Mouse (Mus musculus) heart, adult 2 months (tissue): ENCODE measurements around the gene Arhgap30.

Experiments used
- CTCF ChIP-seq: fragments of 200-600 bp; IDR thresholded peaks from 2 replicates; pipeline ENCODE4 v1.8.1; 2022; ENCODE audit warnings: antibody characterized with exemption, mild to moderate bottlenecking, moderate library complexity
- EP300 ChIP-seq: fragments of 200-500 bp; IDR thresholded peaks from 2 replicates; pipeline ENCODE4 v1.6.1; 2011; ENCODE audit warnings: low read depth, low read length, control low read depth; ENCODE audit not compliant: insufficient read depth
- POLR2A ChIP-seq: fragments of 200-500 bp; IDR thresholded peaks from 2 replicates; pipeline ENCODE4 v1.6.1; 2011; ENCODE audit warnings: mild to moderate bottlenecking, low read depth, low read length, control low read depth; ENCODE audit not compliant: insufficient read depth

DNA sequence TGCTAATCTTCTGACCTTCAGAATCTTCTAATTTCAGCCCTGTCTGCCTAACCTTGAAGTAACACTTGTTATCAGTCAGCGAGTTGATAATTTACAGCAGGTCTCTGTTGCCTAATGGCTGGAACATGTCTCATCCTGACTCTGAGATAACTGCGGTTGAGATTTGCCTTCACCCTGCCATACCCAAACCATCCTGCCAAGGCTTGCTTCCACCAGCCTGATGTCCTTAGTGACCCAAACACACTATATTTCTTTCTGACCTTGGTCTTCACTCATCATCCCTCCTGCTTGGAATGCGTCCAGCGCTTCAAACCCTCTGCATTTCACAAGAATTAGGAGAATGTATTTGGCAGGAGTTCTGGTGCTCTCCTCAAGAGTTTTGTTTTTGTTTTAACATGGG lies 36.4 kb downstream of the Arhgap30 start:
- TF ChIP-seq EP300 (0 out of 2 replicates have a peak, but pooled peaks have one; percentile 28), POLR2A (no peak), CTCF (no peak)
